Mouse (Mus musculus): Measurements from ENCODE around the gene Podn. TPM values are rescaled to one million over a fixed set of nuclear protein-coding genes. Genes with fewer than 3 reads are reported as not detected.

The Podn gene
- total and polyA plus RNA-seq, 3 experiments: 0.04 TPM; not detected in 2

GRCm38 (mm10) chr4:108070286-108070685 is 26.0 kb downstream of the Podn start:
- Histone ChIP-seq H3K4me3 (ENCODE audit: control insufficient read depth in 1 of 2, insufficient read depth in 1 of 2, low read depth in 2 of 2, low read length in 2 of 2) (peak overlapping the region; percentile 67 to 71), H3K9me3 (replicated peaks; ENCODE audit: insufficient read depth, low read length) (no peaks in the 10 kb centered on the region), H3K27ac (ENCODE audit: control insufficient read depth, low read depth, low read length) (no peak overlapping the region), H3K36me3 (ENCODE audit: control insufficient read depth in 1 of 2, insufficient read depth in 2 of 2, low read length in 2 of 2) (peaks cover 0 to 12% of the 10 kb centered on the region in 2 experiments; a peak in 3 of 4 replicates), H3K27me3 (ENCODE audit: control insufficient read depth in 1 of 2, insufficient read depth in 2 of 2, low read length in 2 of 2) (no peaks in the 10 kb centered on the region), H3K79me2 (ENCODE audit: control insufficient read depth, insufficient read depth, low read length, poor library complexity) (peaks cover 6% of the 10 kb centered on the region; the same call in 1 of the 2 replicates), H3K4me1 (ENCODE audit: control insufficient read depth in 1 of 2, insufficient read depth in 2 of 2, low read length in 2 of 2) (peaks cover 0 to 6% of the 10 kb centered on the region in 2 experiments; a peak in 2 of 4 replicates), H3K9ac (ENCODE audit: control insufficient read depth, low read depth, low read length, poor library complexity, severe bottlenecking) (peak overlapping the region; percentile 62)
- TF ChIP-seq MYB (IDR thresholded peaks at IDR 0.05; ENCODE audit: low read depth, low read length) (no peak), POLR2AphosphoS5 (IDR thresholded peaks at IDR 0.05; ENCODE audit: borderline replicate concordance, low read depth, low read length) (no peak), EP300 (IDR thresholded peaks at IDR 0.05; ENCODE audit: low read depth in 1 of 2, low read length in 2 of 2) (no peak), CTCF (IDR thresholded peaks at IDR 0.05 in 2 of 3, conservative IDR thresholded peaks at IDR 0.05 in 1 of 3; ENCODE audit: control insufficient read depth in 1 of 3, insufficient read depth in 1 of 3, low read depth in 2 of 3, low read length in 3 of 3, poor library complexity in 1 of 3, severe bottlenecking in 1 of 3) (no peak), RCOR1 (IDR thresholded peaks at IDR 0.05; ENCODE audit: low read depth, low read length) (no peak), MYC (IDR thresholded peaks at IDR 0.05; ENCODE audit: low read depth, low read length) (no peak), MAFK (IDR thresholded peaks at IDR 0.05; ENCODE audit: borderline replicate concordance, low read depth, low read length) (no peak), MAZ (IDR thresholded peaks at IDR 0.05; ENCODE audit: low read depth, low read length) (no peak), USF1 (IDR thresholded peaks at IDR 0.05; ENCODE audit: low read depth, low read length) (no peak), TBP (IDR thresholded peaks at IDR 0.05; ENCODE audit: low read depth, low read length) (no peak), MXI1 (IDR thresholded peaks at IDR 0.05; ENCODE audit: low read depth, low read length) (no peak), UBTF (IDR thresholded peaks at IDR 0.05; ENCODE audit: borderline replicate concordance, insufficient read depth, low read depth, low read length) (no peak), E2F4 (IDR thresholded peaks at IDR 0.05; ENCODE audit: borderline replicate concordance, low read depth, low read length) (no peak), ZKSCAN1 (IDR thresholded peaks at IDR 0.05; ENCODE audit: low read depth, low read length) (no peak), BHLHE40 (IDR thresholded peaks at IDR 0.05; ENCODE audit: borderline replicate concordance, low read depth, low read length) (no peak), HCFC1 (IDR thresholded peaks at IDR 0.05; ENCODE audit: low read depth, low read length) (no peak)
- DNase-seq (ENCODE audit: low read depth, low spot score): peak; percentile 12

- Histone ChIP-seq H3K9ac (ENCODE audit: control insufficient read depth, low read depth, low read length, poor library complexity, severe bottlenecking) (no peak overlapping the region), H3K36me3 (ENCODE audit: control insufficient read depth in 1 of 2, insufficient read depth in 2 of 2, low read length in 2 of 2) (peaks cover 0 to 12% of the 10 kb centered on the region in 2 experiments; a peak in 3 of 4 replicates), H3K9me3 (replicated peaks; ENCODE audit: insufficient read depth, low read length) (no peaks in the 10 kb centered on the region), H3K27ac (ENCODE audit: control insufficient read depth, low read depth, low read length) (no peak overlapping the region), H3K4me3 (ENCODE audit: control insufficient read depth in 1 of 2, insufficient read depth in 1 of 2, low read depth in 2 of 2, low read length in 2 of 2) (no peak overlapping the region), H3K27me3 (ENCODE audit: control insufficient read depth in 1 of 2, insufficient read depth in 2 of 2, low read length in 2 of 2) (no peaks in the 10 kb centered on the region), H3K4me1 (ENCODE audit: control insufficient read depth in 1 of 2, insufficient read depth in 2 of 2, low read length in 2 of 2) (peaks cover 0 to 6% of the 10 kb centered on the region in 2 experiments; a peak in 2 of 4 replicates), H3K79me2 (ENCODE audit: control insufficient read depth, insufficient read depth, low read length, poor library complexity) (peaks cover 6% of the 10 kb centered on the region; the same call in 1 of the 2 replicates)
- no peak for TF ChIP-seq MYC (IDR thresholded peaks at IDR 0.05; ENCODE audit: low read depth, low read length)
- no peak for TF ChIP-seq SIN3A (IDR thresholded peaks at IDR 0.05; ENCODE audit: low read length)
- TF ChIP-seq ZKSCAN1 (IDR thresholded peaks at IDR 0.05; ENCODE audit: low read depth, low read length): no peak
- no peak for TF ChIP-seq ELF1 (IDR thresholded peaks at IDR 0.05; ENCODE audit: low read depth, low read length)
- TF ChIP-seq GABPA (IDR thresholded peaks at IDR 0.05; ENCODE audit: low read depth, low read length): no peak
- no peak for TF ChIP-seq MAX (IDR thresholded peaks at IDR 0.05; ENCODE audit: low read length)
- no peak for TF ChIP-seq MEF2A (IDR thresholded peaks at IDR 0.05; ENCODE audit: extremely low read depth, insufficient replicate concordance, low read depth, low read length, poor library complexity, severe bottlenecking)
- no peak for TF ChIP-seq ZC3H11A (IDR thresholded peaks at IDR 0.05; ENCODE audit: low read depth, low read length)
- no peak for TF ChIP-seq RAD21 (IDR thresholded peaks at IDR 0.05; ENCODE audit: low read depth, low read length)
- TF ChIP-seq TAL1 (IDR thresholded peaks at IDR 0.05; ENCODE audit: low read length): no peak
- TF ChIP-seq MXI1 (IDR thresholded peaks at IDR 0.05; ENCODE audit: low read depth, low read length): no peak
- TF ChIP-seq ZNF384 (IDR thresholded peaks at IDR 0.05; ENCODE audit: low read depth, low read length): no peak
- TF ChIP-seq RCOR1 (IDR thresholded peaks at IDR 0.05; ENCODE audit: low read depth, low read length): no peak
- no peak for DNase-seq (ENCODE audit: low read depth, low spot score)
Observed at GRCm38 (mm10) chr4:108068081-108068480, 28.2 kb downstream of the Podn start.

Data from MEL (cell line).